Mouse (Mus musculus): ENCODE data around the gene Olfr952. TPM values are rescaled to one million over a fixed set of nuclear protein-coding genes. Genes with fewer than 3 reads are reported as not detected.

The Olfr952 gene
- total RNA-seq (2023): not detected

DNA sequence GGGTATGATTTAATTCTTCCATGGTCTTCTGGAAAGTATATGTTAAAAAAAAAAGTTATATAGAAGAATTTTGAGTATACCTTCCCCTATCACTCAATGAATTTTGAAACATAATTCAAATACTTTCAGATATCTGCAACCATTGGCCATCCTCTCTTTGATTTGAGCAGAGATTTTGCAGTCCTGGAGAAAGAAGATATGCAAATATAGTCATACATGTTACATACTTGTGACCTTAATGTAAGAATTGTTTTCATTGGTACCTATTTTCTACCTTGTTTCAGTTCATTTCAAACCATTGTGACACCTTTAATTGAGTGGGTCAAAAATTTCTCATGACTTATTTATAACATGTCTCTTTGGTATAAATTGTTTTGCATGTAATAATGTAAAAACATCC lies at the start of gene Olfr952:
Gene Olfr952, minus strand, starts transcription at position 101 of the 400 bp plus-strand sequence.

DNA sequence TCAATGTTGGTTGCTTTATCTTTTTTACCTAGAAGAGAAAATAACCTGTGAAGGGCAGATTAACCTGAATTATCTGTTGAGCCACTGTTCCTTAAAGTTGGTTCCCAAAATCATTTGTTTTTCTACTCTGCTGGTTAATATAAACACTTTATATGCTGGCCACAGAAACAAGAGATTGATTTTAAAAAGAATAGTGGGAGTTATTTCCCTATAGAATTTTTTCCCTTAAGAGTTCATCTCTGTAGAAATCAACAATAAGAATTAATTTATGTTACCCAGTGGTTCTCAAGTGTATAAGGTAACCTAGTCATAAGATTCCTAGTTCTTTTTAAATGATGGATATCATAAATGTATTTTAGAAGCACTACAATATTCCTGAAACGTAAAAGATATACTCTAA lies 44.9 kb upstream of the Olfr952 start, which contains the start of gene Olfr955:
Gene Olfr955, minus strand, starts transcription at position 101 of the 400 bp plus-strand sequence.

DNA sequence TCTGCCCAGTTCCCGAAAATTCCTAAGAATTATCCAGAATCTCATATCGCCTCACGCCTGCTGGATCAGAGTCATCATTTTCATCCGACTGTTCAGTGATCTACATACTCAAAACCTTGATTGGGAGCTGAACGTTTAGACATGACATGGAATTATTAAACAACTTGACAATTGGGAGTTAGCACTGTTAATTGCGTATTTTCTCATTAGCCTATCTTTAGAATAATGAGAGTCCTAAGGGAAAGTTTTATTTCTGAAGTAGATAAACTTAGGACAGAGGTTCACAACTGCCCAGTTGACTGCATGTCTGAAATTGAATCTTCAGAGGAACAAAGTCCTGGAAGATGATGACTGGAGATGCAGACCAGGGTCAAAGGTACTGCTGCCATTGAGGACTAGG lies 29.5 kb upstream of the Olfr952 start, which contains the start of gene Olfr954:
Gene Olfr954, plus strand, starts transcription at position 301 of the 400 bp plus-strand sequence.

DNA sequence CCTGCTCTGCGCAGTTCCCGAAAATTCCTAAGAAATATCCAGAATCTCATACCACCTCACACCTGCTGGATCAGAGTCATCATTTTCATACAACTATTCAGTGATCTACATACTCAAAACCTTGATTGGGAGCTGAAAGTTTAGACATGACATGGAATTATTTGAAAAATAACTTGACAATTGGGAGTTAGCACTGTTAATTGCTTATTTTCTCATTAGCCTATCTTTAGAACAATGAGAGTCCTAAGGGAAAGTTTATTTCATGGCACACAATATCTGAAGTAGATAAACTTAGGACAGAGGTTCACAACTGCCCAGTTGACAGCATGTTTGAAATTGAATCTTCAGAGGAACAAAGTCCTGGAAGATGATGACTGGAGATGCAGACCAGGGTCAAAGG lies 39.8 kb downstream of the Olfr952 start, which contains the start of gene Olfr951:
Gene Olfr951, plus strand, starts transcription at position 301 of the 400 bp plus-strand sequence.

Other genes with a start within 250 kb of the Olfr952 start
- not detected for gene Olfr944, start 225.2 kb downstream of the Olfr952 start, total RNA-seq (2023)
- gene Olfr1537, start 177.2 kb downstream of the Olfr952 start, total RNA-seq (2023): not detected
- not detected for gene Olfr945, start 150.3 kb downstream of the Olfr952 start, total RNA-seq (2023)
- not detected for gene Olfr948, start 101.1 kb downstream of the Olfr952 start, total RNA-seq (2023)
- gene Olfr951, start 39.7 kb downstream of the Olfr952 start, total RNA-seq (2023): not detected
- gene Olfr954, start 29.6 kb upstream of the Olfr952 start, total RNA-seq (2023): not detected
- gene Olfr955, start 44.8 kb upstream of the Olfr952 start, total RNA-seq (2023): not detected
- not detected for gene Olfr44, start 66.8 kb upstream of the Olfr952 start, total RNA-seq (2023)
- gene Olfr957, start 88.7 kb upstream of the Olfr952 start, total RNA-seq (2023): not detected
- gene Olfr958, start 126.9 kb upstream of the Olfr952 start, total RNA-seq (2023): not detected
- gene Olfr959, start 148.4 kb upstream of the Olfr952 start, total RNA-seq (2023): not detected
- gene AW551984, start 177.3 kb upstream of the Olfr952 start, total RNA-seq (2023): 0.21 TPM
- gene Olfr148, start 183.5 kb upstream of the Olfr952 start, total RNA-seq (2023): not detected
- not detected for gene Olfr960, start 194.2 kb upstream of the Olfr952 start, total RNA-seq (2023)
- gene Olfr961, start 217.9 kb upstream of the Olfr952 start, total RNA-seq (2023): not detected
- not detected for gene Olfr963, start 240.1 kb upstream of the Olfr952 start, total RNA-seq (2023)